Mouse (Mus musculus) thymus, adult 2 months (tissue): Measurements from ENCODE around the gene Ddx41.

Experiments
- CTCF ChIP-seq: fragments of 200-500 bp; IDR thresholded peaks from 2 replicates; pipeline ENCODE4 v1.5.1; 2012; ENCODE audit warnings: mild to moderate bottlenecking, control low read depth, low read length, moderate library complexity, borderline replicate concordance; ENCODE audit not compliant: control insufficient read depth, poor library complexity, insufficient read depth; ENCODE audit errors: extremely low read depth
- POLR2A ChIP-seq: fragments of 200-500 bp; IDR thresholded peaks from 2 replicates; pipeline ENCODE4 v1.6.1; 2012; ENCODE audit warnings: mild to moderate bottlenecking, low read length, control low read depth, moderate library complexity; ENCODE audit not compliant: control insufficient read depth, poor library complexity, insufficient read depth; ENCODE audit errors: extremely low read depth

GRCm38 (mm10) chr13:55483593-55483992, 52.9 kb downstream of the Ddx41 start:
- TF ChIP-seq CTCF (no peak), POLR2A (no peak)
